Mouse (Mus musculus): ENCODE results near the gene Pdk2.

DNA sequence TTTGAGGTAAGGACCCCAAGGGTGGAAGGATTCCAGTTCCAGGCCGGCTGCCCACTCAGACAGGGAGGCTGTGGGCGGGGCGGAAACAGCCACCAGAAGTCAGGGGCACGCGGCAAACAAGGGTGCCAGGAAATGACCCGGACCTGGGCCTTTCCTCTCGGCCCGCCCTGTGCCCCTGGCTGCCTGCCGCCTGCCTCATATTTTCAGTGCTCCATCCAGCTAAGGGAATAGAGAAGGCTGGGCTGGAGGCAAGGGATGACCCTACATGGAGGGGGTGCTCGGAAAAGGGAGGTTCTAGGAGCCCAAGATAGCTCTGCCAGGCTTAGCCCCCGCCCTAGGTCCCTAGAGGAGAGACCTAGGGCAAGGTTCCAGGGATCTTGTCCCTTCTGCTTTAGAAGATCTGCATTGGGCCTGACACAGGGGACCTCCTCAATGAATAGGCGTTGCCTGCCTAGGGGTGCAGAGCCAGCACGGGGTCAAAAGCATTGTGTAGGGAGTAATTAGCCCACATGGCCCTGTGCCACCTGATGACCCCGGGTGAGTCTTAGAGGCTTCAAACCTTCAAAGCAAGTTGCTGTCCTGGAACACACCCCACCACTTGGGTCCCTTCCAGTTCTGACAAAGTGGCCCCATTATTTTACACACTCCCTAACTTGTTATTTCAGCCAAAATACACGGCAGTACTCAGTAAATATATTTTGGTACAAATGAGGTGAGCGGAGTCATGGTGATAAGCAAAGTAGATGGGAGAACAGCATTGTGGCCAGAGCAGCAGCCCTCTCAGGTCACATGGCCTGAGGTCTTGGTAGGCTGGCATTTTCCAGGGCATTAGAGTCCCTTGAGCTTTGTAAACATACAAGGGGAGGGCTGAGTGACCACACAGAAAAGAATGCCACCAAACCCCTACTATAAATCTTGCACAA, 48.0 kb upstream of the Pdk2 start:
- no peak for TF ChIP-seq CTCF (IDR thresholded peaks at IDR 0.05; ENCODE audit: extremely low read depth, insufficient read length, insufficient replicate concordance, low read depth, low read length)
- TF ChIP-seq POLR2A (IDR thresholded peaks at IDR 0.05; ENCODE audit: low read depth, low read length), result no peak
